Mouse (Mus musculus): ENCODE data around the gene Aldh1a3. TPM values are rescaled to one million over a fixed set of nuclear protein-coding genes. Genes with fewer than 3 reads are reported as not detected.

Gene Aldh1a3
- total RNA-seq, 2 experiments from 2014 or later: 1.5 to 1.6 TPM

Small RNA genes lying within 50 kb of the gene (microRNA-seq; reads per million reads assigned to microRNA genes)
- 0 reads per million in 2 experiments for gene Mir7057

Other genes starting within 250 kb of the Aldh1a3 start
- not detected for gene Gm10974, start 61.6 kb downstream of the Aldh1a3 start, total RNA-seq (2021)
- 10 to 100 TPM in 1 of 2 experiments, 1 to 10 TPM in 1; 9.1 to 10.5 TPM for gene Lrrk1, start 39.2 kb downstream of the Aldh1a3 start, total RNA-seq (2021)

Data from heart, postnatal 14 days (tissue).